ENCODE assay signal across 8 mouse cellular contexts in the genomic region with DNA sequence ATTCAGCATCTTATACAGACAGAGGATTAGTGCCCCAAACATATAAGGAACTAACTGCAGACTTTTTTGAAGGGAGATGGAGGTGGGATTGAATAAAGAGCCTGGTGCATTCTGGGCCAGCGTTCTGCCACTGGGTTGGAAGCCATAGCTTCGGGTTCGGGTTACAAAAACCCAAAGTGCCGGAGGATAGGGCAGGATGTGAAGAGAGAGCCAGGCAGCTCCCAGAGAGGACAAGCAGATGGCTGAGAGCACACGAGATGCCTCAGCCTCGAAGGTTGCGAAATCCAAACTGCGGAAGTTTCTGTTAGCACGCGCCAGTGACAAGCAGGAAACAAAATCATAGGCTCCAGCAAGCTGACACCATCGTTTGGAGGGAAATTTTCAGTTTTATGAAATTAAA. TPM values are rescaled to one million over a fixed set of nuclear protein-coding genes. Genes with fewer than 3 reads are reported as not detected.
DNase-seq lines count a peak whose midpoint lies in the region; ATAC-seq lines count a peak whose summit lies in the region.

No protein-coding gene starts in this region.

- no peak overlapping the region for H3K4me2 ChIP-seq in heart, embryonic 11.5 days
- H3K4me2 ChIP-seq in lung, embryonic 15.5 days, result no peak overlapping the region

- DNase-seq in heart, adult 18-20 months, result peak; percentile 63 to 79
- peak; percentile 74 for DNase-seq in 3T3-L1 (ENCODE audit: low read depth, low spot score)
- peak; percentile 36 for DNase-seq in gastrocnemius, postnatal 14 days
- no peak for DNase-seq in left cerebral cortex, postnatal 4 days

- H3K4me1 ChIP-seq in heart, embryonic 11.5 days (ENCODE audit: control insufficient read depth, insufficient read depth, low read length), result no peaks in the 10 kb centered on the region
- H3K4me1 ChIP-seq in lung, embryonic 15.5 days, result no peaks in the 10 kb centered on the region

- no peaks in the 10 kb centered on the region for H3K27me3 ChIP-seq in heart, embryonic 11.5 days (ENCODE audit: control insufficient read depth, insufficient read depth, low read length)
- no peaks in the 10 kb centered on the region for H3K27me3 ChIP-seq in lung, embryonic 15.5 days

- no peak overlapping the region for H3K27ac ChIP-seq in heart, embryonic 11.5 days (ENCODE audit: low read depth, low read length)
- peak overlapping the region; percentile 45; the same call in 1 of the 2 replicates for H3K27ac ChIP-seq in lung, embryonic 15.5 days

- no peaks in the 10 kb centered on the region for H3K9me3 ChIP-seq in heart, embryonic 11.5 days (replicated peaks; ENCODE audit: control insufficient read depth, low read length)
- no peaks in the 10 kb centered on the region for H3K9me3 ChIP-seq in lung, embryonic 15.5 days

- 62% methylated on average over 11 of the region's 11 CpGs for WGBS in heart, embryonic 11.5 days (ENCODE audit: insufficient replicate concordance)
- 28% methylated on average over 11 of the region's 11 CpGs for WGBS in lung, embryonic 15.5 days

- no peak overlapping the region for H3K9ac ChIP-seq in heart, embryonic 11.5 days (ENCODE audit: low read depth, low read length)
- H3K9ac ChIP-seq in lung, embryonic 15.5 days, result no peak overlapping the region

- intact Hi-C loops in gastrocnemius, postnatal 14 days (cut with DNase I; ENCODE audit: low total_unique reads), result loop anchor here (10.0 kb wide), 1 partner anchor 57 kb away; a partner anchor contains a TSS
- intact Hi-C loops in left cerebral cortex, postnatal 4 days (cut with DNase I), result no loop called here

- ATAC-seq in heart, embryonic 11.5 days (replicated peaks; ENCODE audit: insufficient number of reproducible peaks, low FRiP score, low TSS enrichment), result no peak
- ATAC-seq in lung, embryonic 15.5 days (ENCODE audit: borderline replicate concordance, extremely low read depth, low FRiP score, low TSS enrichment), result peak; percentile 83; the same call in 1 of the 2 replicates
- no peak for ATAC-seq in inflammation-experienced regulatory T-cells, adult 6 months
- ATAC-seq in megakaryocyte-erythroid progenitor cell, adult 5-6 weeks (replicated peaks; ENCODE audit: low FRiP score, low TSS enrichment, poor library complexity, severe bottlenecking), result no peak; the same call in 1 of the 2 replicates

- no peaks in the 10 kb centered on the region for H3K36me3 ChIP-seq in heart, embryonic 11.5 days (ENCODE audit: control insufficient read depth, insufficient read depth, low read length)
- H3K36me3 ChIP-seq in lung, embryonic 15.5 days, result no peaks in the 10 kb centered on the region

- H3K4me3 ChIP-seq in heart, embryonic 11.5 days (ENCODE audit: low read depth, low read length), result no peak overlapping the region
- H3K4me3 ChIP-seq in lung, embryonic 15.5 days, result no peak overlapping the region

RNA-seq across cellular contexts. Expression of a gene that starts 20.9 kb away (rescaled TPM):
- 1 to 10 TPM; 1.9 to 2.2 TPM for total RNA-seq in heart, adult 18-20 months (2021)
- 6.6 and 7.9 TPM in 2 replicates for polyA plus RNA-seq in heart, embryonic 11.5 days (2014; fragmentation: Nextera tagmentation; extraction: Ambion mirVana)
- total RNA-seq in gastrocnemius, postnatal 14 days (2021), result 1 to 10 TPM; 3.1 to 4.3 TPM
- polyA plus RNA-seq in lung, embryonic 15.5 days (2015; fragmentation: Nextera tagmentation; extraction: Ambion mirVana), result 6.8 and 7.5 TPM in 2 replicates
- total RNA-seq in left cerebral cortex, postnatal 4 days (2021), result 10 to 100 TPM in 1 of 2 experiments, 1 to 10 TPM in 1; 7.7 to 12.1 TPM
- under 1 TPM; 0.11 to 0.83 (median 0.44) TPM for polyA plus RNA-seq in inflammation-experienced regulatory T-cells, adult 6 months (2017; shearing (Covaris generic))
- total RNA-seq in megakaryocyte-erythroid progenitor cell, adult 5-6 weeks (2014; fragmentation: Nextera tagmentation), result 1.6 and 5.0 TPM in 2 replicates
- 2.4 and 3.1 TPM in 2 replicates for total RNA-seq in megakaryocyte-erythroid progenitor cell, adult 5-6 weeks (2017)

RNA-seq across cellular contexts. Expression of a gene that starts 34.0 kb away (rescaled TPM):
- total RNA-seq in heart, adult 18-20 months (2021), result 10 to 100 TPM; 48.5 to 49.4 TPM
- 6.3 and 9.7 TPM in 2 replicates for polyA plus RNA-seq in heart, embryonic 11.5 days (2014; fragmentation: Nextera tagmentation; extraction: Ambion mirVana)
- total RNA-seq in gastrocnemius, postnatal 14 days (2021), result 10 to 100 TPM; 18.5 to 20.7 TPM
- polyA plus RNA-seq in lung, embryonic 15.5 days (2015; fragmentation: Nextera tagmentation; extraction: Ambion mirVana), result 4.2 and 5.0 TPM in 2 replicates
- 10 to 100 TPM; 34.4 to 35.3 TPM for total RNA-seq in left cerebral cortex, postnatal 4 days (2021)
- polyA plus RNA-seq in inflammation-experienced regulatory T-cells, adult 6 months (2017; shearing (Covaris generic)), result 1 to 10 TPM; 2.4 to 4.2 (median 3.6) TPM
- total RNA-seq in megakaryocyte-erythroid progenitor cell, adult 5-6 weeks (2014; fragmentation: Nextera tagmentation), result 21.0 and 31.0 TPM in 2 replicates
- 20.2 and 22.7 TPM in 2 replicates for total RNA-seq in megakaryocyte-erythroid progenitor cell, adult 5-6 weeks (2017)

RNA-seq across cellular contexts. Expression of a gene that starts 57.8 kb away (rescaled TPM):
- total RNA-seq in heart, adult 18-20 months (2021), result 1 to 10 TPM; 5.1 to 6.8 TPM
- polyA plus RNA-seq in heart, embryonic 11.5 days (2014; fragmentation: Nextera tagmentation; extraction: Ambion mirVana), result 7.0 and 10.1 TPM in 2 replicates
- 10 to 100 TPM in 1 of 2 experiments, 1 to 10 TPM in 1; 7.4 to 11.5 TPM for total RNA-seq in gastrocnemius, postnatal 14 days (2021)
- polyA plus RNA-seq in lung, embryonic 15.5 days (2015; fragmentation: Nextera tagmentation; extraction: Ambion mirVana), result 10.2 and 10.6 TPM in 2 replicates
- 10 to 100 TPM; 56.7 to 56.9 TPM for total RNA-seq in left cerebral cortex, postnatal 4 days (2021)
- polyA plus RNA-seq in inflammation-experienced regulatory T-cells, adult 6 months (2017; shearing (Covaris generic)), result 10 to 100 TPM; 31.3 to 54.8 (median 31.8) TPM
- total RNA-seq in megakaryocyte-erythroid progenitor cell, adult 5-6 weeks (2014; fragmentation: Nextera tagmentation), result 34.5 and 39.2 TPM in 2 replicates
- total RNA-seq in megakaryocyte-erythroid progenitor cell, adult 5-6 weeks (2017), result 9.2 and 10.0 TPM in 2 replicates
